Mouse (Mus musculus): ENCODE data around the gene Mrpl51. TPM values are rescaled to one million over a fixed set of nuclear protein-coding genes. Genes with fewer than 3 reads are reported as not detected.
"Not testable (repeated sequence)": the region's sequence is repeated elsewhere in the genome, so short reads cannot be mapped to it uniquely, and the experiment has no call there.

Mrpl51 gene
- polyA plus RNA-seq, 1 experiment from 2014 or later, result 132 TPM

GRCm38 (mm10) chr6:125156903-125157614, 34.5 kb upstream of the Mrpl51 start:
- no peak for ATAC-seq
- no peak overlapping the region for H3K4me2 ChIP-seq (ENCODE audit: low read length)
- H3K4me1 ChIP-seq (ENCODE audit: control insufficient read depth, insufficient read depth, low read length), result no peaks in the 10 kb centered on the region
- H3K36me3 ChIP-seq (ENCODE audit: control insufficient read depth, insufficient read depth, low read length), result peaks cover 30% of the 10 kb centered on the region
- 15% methylated on average over 7 of the region's 7 CpGs for WGBS
- H3K27me3 ChIP-seq (ENCODE audit: control insufficient read depth, insufficient read depth, low read depth, low read length), result no peaks in the 10 kb centered on the region
- no peak overlapping the region for H3K4me3 ChIP-seq (ENCODE audit: low read depth, low read length)
- no peaks in the 10 kb centered on the region for H3K9me3 ChIP-seq (replicated peaks; ENCODE audit: control insufficient read depth, low read length, poor library complexity, severe bottlenecking)
- no peak overlapping the region for H3K9ac ChIP-seq (ENCODE audit: low read depth, low read length)
- H3K27ac ChIP-seq (ENCODE audit: low read length), result no peak overlapping the region

- WGBS, result 85% methylated on average over 15 of the region's 15 CpGs
- no peak for ATAC-seq
- H3K9me3 ChIP-seq (replicated peaks; ENCODE audit: control insufficient read depth, low read length, poor library complexity, severe bottlenecking), result no peaks in the 10 kb centered on the region
Measured at GRCm38 (mm10) chr6:125158944-125159492, 32.6 kb upstream of the Mrpl51 start.

GRCm38 (mm10) chr6:125159773-125160557, 31.6 kb upstream of the Mrpl51 start:
- 82% methylated on average over 7 of the region's 7 CpGs for WGBS
- Histone ChIP-seq H3K27me3 (ENCODE audit: control insufficient read depth, insufficient read depth, low read depth, low read length) (no peaks in the 10 kb centered on the region), H3K36me3 (ENCODE audit: control insufficient read depth, insufficient read depth, low read length) (peaks cover 15% of the 10 kb centered on the region), H3K4me2 (ENCODE audit: low read length) (no peak overlapping the region), H3K9me3 (replicated peaks; ENCODE audit: control insufficient read depth, low read length, poor library complexity, severe bottlenecking) (no peaks in the 10 kb centered on the region), H3K9ac (ENCODE audit: low read depth, low read length) (no peak overlapping the region), H3K4me3 (ENCODE audit: low read depth, low read length) (no peak overlapping the region), H3K27ac (ENCODE audit: low read length) (peak overlapping the region; percentile 4; the same call in 1 of the 2 replicates), H3K4me1 (ENCODE audit: control insufficient read depth, insufficient read depth, low read length) (peaks cover 10% of the 10 kb centered on the region)
- no peak for ATAC-seq

More at GRCm38 (mm10) chr6:125158944-125159492, 32.6 kb upstream of the Mrpl51 start:
- no peak overlapping the region for H3K27ac ChIP-seq (ENCODE audit: low read length)
- no peak overlapping the region for H3K9ac ChIP-seq (ENCODE audit: low read depth, low read length)
- peaks cover 8% of the 10 kb centered on the region for H3K4me1 ChIP-seq (ENCODE audit: control insufficient read depth, insufficient read depth, low read length)
- no peak overlapping the region for H3K4me2 ChIP-seq (ENCODE audit: low read length)
- H3K4me3 ChIP-seq (ENCODE audit: low read depth, low read length), result no peak overlapping the region
- peaks cover 15% of the 10 kb centered on the region for H3K36me3 ChIP-seq (ENCODE audit: control insufficient read depth, insufficient read depth, low read length)
- H3K27me3 ChIP-seq (ENCODE audit: control insufficient read depth, insufficient read depth, low read depth, low read length), result no peaks in the 10 kb centered on the region

GRCm38 (mm10) chr6:125160558-125160853, 31.1 kb upstream of the Mrpl51 start:
- H3K4me1 ChIP-seq (ENCODE audit: control insufficient read depth, insufficient read depth, low read length), result peaks cover 10% of the 10 kb centered on the region
- H3K9me3 ChIP-seq (replicated peaks; ENCODE audit: control insufficient read depth, low read length, poor library complexity, severe bottlenecking), result no peaks in the 10 kb centered on the region
- WGBS, result 44% methylated on average over 10 of the region's 10 CpGs
- H3K9ac ChIP-seq (ENCODE audit: low read depth, low read length), result no peak overlapping the region
- H3K4me2 ChIP-seq (ENCODE audit: low read length), result no peak overlapping the region
- H3K36me3 ChIP-seq (ENCODE audit: control insufficient read depth, insufficient read depth, low read length), result peaks cover 15% of the 10 kb centered on the region
- H3K27ac ChIP-seq (ENCODE audit: low read length), result no peak overlapping the region; the same call in 1 of the 2 replicates
- ATAC-seq, result no peak
- H3K4me3 ChIP-seq (ENCODE audit: low read depth, low read length), result no peak overlapping the region
- H3K27me3 ChIP-seq (ENCODE audit: control insufficient read depth, insufficient read depth, low read depth, low read length), result no peaks in the 10 kb centered on the region

- no peak overlapping the region for H3K4me2 ChIP-seq (ENCODE audit: low read length)
- H3K4me3 ChIP-seq (ENCODE audit: low read depth, low read length), result no peak overlapping the region
- H3K27ac ChIP-seq (ENCODE audit: low read length), result peak overlapping the region; percentile 17; the same call in 1 of the 2 replicates
- H3K9me3 ChIP-seq (replicated peaks; ENCODE audit: control insufficient read depth, low read length, poor library complexity, severe bottlenecking), result no peaks in the 10 kb centered on the region
- no peaks in the 10 kb centered on the region for H3K27me3 ChIP-seq (ENCODE audit: control insufficient read depth, insufficient read depth, low read depth, low read length)
- no peak for ATAC-seq
- H3K9ac ChIP-seq (ENCODE audit: low read depth, low read length), result no peak overlapping the region
- peaks cover 13% of the 10 kb centered on the region for H3K4me1 ChIP-seq (ENCODE audit: control insufficient read depth, insufficient read depth, low read length)
- 18% methylated on average over 22 of the region's 22 CpGs for WGBS
- peaks cover 15% of the 10 kb centered on the region for H3K36me3 ChIP-seq (ENCODE audit: control insufficient read depth, insufficient read depth, low read length)
Measured at GRCm38 (mm10) chr6:125160854-125161760, 30.5 kb upstream of the Mrpl51 start.

GRCm38 (mm10) chr6:125161971-125162370, 29.6 kb upstream of the Mrpl51 start:
- peaks cover 15% of the 10 kb centered on the region for H3K36me3 ChIP-seq (ENCODE audit: control insufficient read depth, insufficient read depth, low read length)
- ATAC-seq, result not testable (repeated sequence)

GRCm38 (mm10) chr6:125162615-125163305, 28.8 kb upstream of the Mrpl51 start:
- H3K4me3 ChIP-seq (ENCODE audit: low read depth, low read length); H3K27ac ChIP-seq (ENCODE audit: low read length); H3K4me2 ChIP-seq (ENCODE audit: low read length); ATAC-seq; H3K27me3 ChIP-seq (ENCODE audit: control insufficient read depth, insufficient read depth, low read depth, low read length); H3K9me3 ChIP-seq (replicated peaks; ENCODE audit: control insufficient read depth, low read length, poor library complexity, severe bottlenecking); H3K9ac ChIP-seq (ENCODE audit: low read depth, low read length): not testable (repeated sequence)
- WGBS, result 70% methylated on average over 10 of the region's 16 CpGs
- peaks cover 26% of the 10 kb centered on the region for H3K4me1 ChIP-seq (ENCODE audit: control insufficient read depth, insufficient read depth, low read length)
- peaks cover 15% of the 10 kb centered on the region for H3K36me3 ChIP-seq (ENCODE audit: control insufficient read depth, insufficient read depth, low read length)

More at GRCm38 (mm10) chr6:125161971-125162370, 29.6 kb upstream of the Mrpl51 start:
- H3K9me3 ChIP-seq (replicated peaks; ENCODE audit: control insufficient read depth, low read length, poor library complexity, severe bottlenecking); H3K27ac ChIP-seq (ENCODE audit: low read length); H3K9ac ChIP-seq (ENCODE audit: low read depth, low read length); H3K4me3 ChIP-seq (ENCODE audit: low read depth, low read length); H3K27me3 ChIP-seq (ENCODE audit: control insufficient read depth, insufficient read depth, low read depth, low read length); H3K4me2 ChIP-seq (ENCODE audit: low read length): not testable (repeated sequence)
- 4% methylated on average over 3 of the region's 5 CpGs for WGBS
- H3K4me1 ChIP-seq (ENCODE audit: control insufficient read depth, insufficient read depth, low read length), result peaks cover 22% of the 10 kb centered on the region
